Mouse (Mus musculus): ENCODE results near the gene Akap2. TPM values are rescaled to one million over a fixed set of nuclear protein-coding genes. Genes with fewer than 3 reads are reported as not detected.

The Akap2 gene
- polyA plus RNA-seq, 1 experiment from 2014 or later = 48.5 TPM

GRCm38 (mm10) chr4:57892001-57892586 lies 174.6 kb downstream of the Akap2 start:
- no peak for ATAC-seq (replicated peaks; ENCODE audit: insufficient number of reproducible peaks, insufficient read depth, low FRiP score, low read depth)
- Histone ChIP-seq H3K9ac (no peak overlapping the region), H3K4me1 (replicated peaks) (peaks cover 3% of the 10 kb centered on the region; the same call in 1 of the 2 replicates), H3K9me3 (replicated peaks) (no peaks in the 10 kb centered on the region), H3K36me3 (peaks cover 4% of the 10 kb centered on the region; the same call in 1 of the 2 replicates), H3K27ac (no peak overlapping the region), H3K4me3 (no peak overlapping the region), H3K4me2 (no peak overlapping the region), H3K27me3 (no peaks in the 10 kb centered on the region)
- WGBS = 88% methylated on average over 10 of the region's 10 CpGs

DNA sequence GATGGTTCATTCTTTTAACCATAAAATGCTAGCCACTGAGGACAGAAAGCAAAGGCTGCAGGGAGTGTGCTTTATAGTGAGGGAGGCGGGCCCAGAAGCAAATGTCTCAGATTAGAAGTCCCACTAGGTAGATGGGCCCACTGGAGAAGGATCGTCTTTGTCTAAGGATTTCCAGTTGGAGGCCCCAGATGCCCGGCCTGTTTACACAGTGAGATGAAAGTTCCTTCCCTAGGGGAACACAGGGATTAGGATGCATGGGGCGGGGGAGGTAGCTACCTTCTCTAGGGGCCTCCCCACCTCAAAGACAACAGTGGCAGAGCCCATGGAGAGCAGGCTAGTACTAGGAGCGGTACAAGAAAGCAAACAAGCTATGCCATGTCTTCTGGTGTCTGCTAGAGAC lies 177.7 kb downstream of the Akap2 start:
- Histone ChIP-seq H3K9ac (no peak overlapping the region), H3K27me3 (no peaks in the 10 kb centered on the region), H3K4me3 (no peak overlapping the region), H3K9me3 (replicated peaks) (no peaks in the 10 kb centered on the region), H3K36me3 (peaks cover 16% of the 10 kb centered on the region), H3K4me1 (replicated peaks) (no peaks in the 10 kb centered on the region), H3K4me2 (no peak overlapping the region), H3K27ac (no peak overlapping the region)
- no peak for ATAC-seq (replicated peaks; ENCODE audit: insufficient number of reproducible peaks, insufficient read depth, low FRiP score, low read depth)
- WGBS = 51% methylated on average over 5 of the region's 5 CpGs

DNA sequence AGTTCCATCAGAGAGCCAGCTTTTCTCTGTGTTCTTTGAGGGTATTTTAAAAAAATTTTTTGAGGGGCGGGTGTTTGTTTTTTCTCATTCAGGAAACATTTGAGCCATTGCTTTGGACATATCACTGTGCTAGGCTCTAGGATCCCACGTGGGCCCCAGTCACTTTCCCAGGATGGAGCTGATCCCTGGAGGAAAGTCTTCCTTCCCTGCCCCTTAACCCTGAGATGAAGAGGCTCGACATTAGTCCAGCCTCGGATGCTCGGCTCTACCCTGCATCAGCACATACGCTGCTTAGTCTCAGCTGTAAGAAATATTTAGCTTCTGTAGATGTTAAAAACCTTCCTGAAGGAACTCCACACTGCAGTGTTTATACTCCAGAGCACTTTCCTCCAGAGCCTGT lies 178.4 kb downstream of the Akap2 start:
- Histone ChIP-seq H3K4me2 (no peak overlapping the region), H3K27ac (no peak overlapping the region; the same call in 1 of the 2 replicates), H3K9me3 (replicated peaks) (no peaks in the 10 kb centered on the region), H3K27me3 (no peaks in the 10 kb centered on the region), H3K9ac (no peak overlapping the region), H3K4me1 (replicated peaks) (no peaks in the 10 kb centered on the region), H3K4me3 (no peak overlapping the region), H3K36me3 (peaks cover 16% of the 10 kb centered on the region)
- ATAC-seq (replicated peaks; ENCODE audit: insufficient number of reproducible peaks, insufficient read depth, low FRiP score, low read depth) = no peak
- WGBS = 60% methylated on average over 6 of the region's 6 CpGs

GRCm38 (mm10) chr4:57896631-57897030 lies 179.2 kb downstream of the Akap2 start:
- Histone ChIP-seq H3K27me3 (no peaks in the 10 kb centered on the region), H3K9me3 (replicated peaks) (no peaks in the 10 kb centered on the region), H3K36me3 (peaks cover 16% of the 10 kb centered on the region), H3K27ac (no peak overlapping the region), H3K4me1 (replicated peaks) (no peaks in the 10 kb centered on the region), H3K4me2 (no peak overlapping the region), H3K4me3 (no peak overlapping the region), H3K9ac (no peak overlapping the region)
- 86% methylated on average over 3 of the region's 3 CpGs for WGBS
- ATAC-seq (replicated peaks; ENCODE audit: insufficient number of reproducible peaks, insufficient read depth, low FRiP score, low read depth) = no peak

DNA sequence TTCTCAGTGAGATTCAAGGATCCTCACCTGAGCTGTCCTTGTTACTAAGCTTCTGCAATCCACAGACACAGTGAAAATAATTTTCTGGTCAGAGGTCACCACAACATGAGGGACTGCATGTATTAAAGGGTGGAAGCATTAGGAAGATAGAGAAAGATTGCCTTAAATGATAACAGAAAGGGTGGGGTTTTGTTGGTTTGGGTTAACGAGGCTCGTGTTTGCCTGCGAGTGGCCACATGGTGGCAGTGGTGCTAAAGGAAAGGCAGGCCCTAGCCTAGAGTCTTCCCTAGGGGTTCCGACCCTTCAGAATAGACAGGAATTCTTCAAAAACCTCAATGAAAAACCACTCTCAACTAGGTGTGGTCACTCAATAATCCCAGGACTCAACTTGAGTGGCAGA lies 183.8 kb downstream of the Akap2 start:
- Histone ChIP-seq H3K27ac (no peak overlapping the region), H3K4me1 (replicated peaks) (peaks cover 11% of the 10 kb centered on the region; the same call in 1 of the 2 replicates), H3K36me3 (peaks cover 12% of the 10 kb centered on the region), H3K9me3 (replicated peaks) (no peaks in the 10 kb centered on the region), H3K27me3 (0 out of 2 replicates have a peak, but pooled peaks cover 3% of the 10 kb centered on the region), H3K4me2 (no peak overlapping the region), H3K4me3 (no peak overlapping the region), H3K9ac (no peak overlapping the region)
- ATAC-seq (replicated peaks; ENCODE audit: insufficient number of reproducible peaks, insufficient read depth, low FRiP score, low read depth) = no peak
- 20% methylated on average over 4 of the region's 4 CpGs for WGBS

DNA sequence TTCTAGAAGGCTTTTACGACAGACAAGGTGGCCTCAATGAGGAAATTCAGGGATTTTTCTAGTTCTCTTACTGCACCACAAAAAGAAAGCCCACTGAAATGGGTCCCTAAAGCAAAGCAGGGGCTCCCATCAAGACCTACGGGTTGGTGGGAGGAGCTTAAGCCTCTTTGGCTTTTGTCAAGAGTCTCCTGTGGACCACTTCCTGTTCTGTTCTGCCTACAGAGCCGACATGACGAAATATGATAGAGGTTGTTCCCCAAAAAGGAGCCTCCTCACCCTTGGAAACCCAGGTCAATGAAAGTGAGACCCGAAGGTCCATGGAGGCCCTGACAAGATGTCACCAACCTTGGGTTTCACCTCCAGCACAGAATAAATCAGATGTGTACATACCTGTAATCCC lies 185.2 kb downstream of the Akap2 start:
- Histone ChIP-seq H3K4me1 (replicated peaks) (peaks cover 11% of the 10 kb centered on the region; the same call in 1 of the 2 replicates), H3K27ac (no peak overlapping the region), H3K9ac (no peak overlapping the region), H3K36me3 (peaks cover 6% of the 10 kb centered on the region), H3K4me3 (no peak overlapping the region), H3K4me2 (no peak overlapping the region), H3K9me3 (replicated peaks) (no peaks in the 10 kb centered on the region), H3K27me3 (0 out of 2 replicates have a peak, but pooled peaks cover 3% of the 10 kb centered on the region)
- WGBS = 72% methylated on average over 5 of the region's 5 CpGs
- ATAC-seq (replicated peaks; ENCODE audit: insufficient number of reproducible peaks, insufficient read depth, low FRiP score, low read depth) = no peak

DNA sequence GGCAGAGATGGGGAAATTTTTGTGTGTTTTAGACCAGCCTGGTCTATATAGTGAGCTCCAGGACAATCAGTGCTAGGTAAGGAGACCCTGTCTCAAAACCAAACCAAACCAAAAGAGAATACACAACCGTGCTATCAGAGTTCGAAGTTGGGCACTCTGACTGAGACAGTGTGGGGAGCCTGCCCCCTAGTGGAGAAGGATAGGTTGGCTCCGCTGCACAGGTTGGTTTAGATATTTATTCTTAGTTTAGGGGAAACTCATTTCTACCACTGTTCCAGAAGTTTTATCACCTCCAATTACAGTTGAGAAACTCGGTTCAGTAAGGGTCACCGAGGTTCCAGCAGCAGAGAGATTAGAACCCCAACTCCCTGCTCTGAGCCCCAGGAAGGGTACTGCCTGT lies 186.8 kb downstream of the Akap2 start:
- Histone ChIP-seq H3K4me2 (no peak overlapping the region), H3K9me3 (replicated peaks) (no peaks in the 10 kb centered on the region), H3K27me3 (0 out of 2 replicates have a peak, but pooled peaks cover 3% of the 10 kb centered on the region), H3K36me3 (no peaks in the 10 kb centered on the region), H3K4me1 (replicated peaks) (peaks cover 11% of the 10 kb centered on the region; the same call in 1 of the 2 replicates), H3K27ac (no peak overlapping the region), H3K9ac (no peak overlapping the region), H3K4me3 (no peak overlapping the region)
- ATAC-seq (replicated peaks; ENCODE audit: insufficient number of reproducible peaks, insufficient read depth, low FRiP score, low read depth) = no peak
- WGBS = 7% methylated on average over 5 of the region's 5 CpGs

- no peak overlapping the region for H3K9ac ChIP-seq
These were observed 187.2 kb downstream of the Akap2 start for GRCm38 (mm10) chr4:57904638-57905037.

GRCm38 (mm10) chr4:57906708-57907107 lies 189.3 kb downstream of the Akap2 start:
- Histone ChIP-seq H3K27ac (no peak overlapping the region), H3K4me2 (no peak overlapping the region), H3K27me3 (0 out of 2 replicates have a peak, but pooled peaks cover 3% of the 10 kb centered on the region), H3K4me1 (replicated peaks) (peaks cover 11% of the 10 kb centered on the region; the same call in 1 of the 2 replicates), H3K9ac (no peak overlapping the region), H3K36me3 (no peaks in the 10 kb centered on the region), H3K9me3 (replicated peaks) (no peaks in the 10 kb centered on the region), H3K4me3 (no peak overlapping the region)
- ATAC-seq (replicated peaks; ENCODE audit: insufficient number of reproducible peaks, insufficient read depth, low FRiP score, low read depth) = no peak
- 47% methylated on average over 2 of the region's 2 CpGs for WGBS

More at GRCm38 (mm10) chr4:57904638-57905037, 187.2 kb downstream of the Akap2 start:
- WGBS = 32% methylated on average over 9 of the region's 9 CpGs
- H3K27ac ChIP-seq = no peak overlapping the region
- H3K36me3 ChIP-seq = no peaks in the 10 kb centered on the region
- peak; percentile 39; the same call in 1 of the 2 replicates for ATAC-seq (replicated peaks; ENCODE audit: insufficient number of reproducible peaks, insufficient read depth, low FRiP score, low read depth)
- no peaks in the 10 kb centered on the region for H3K9me3 ChIP-seq (replicated peaks)
- no peak overlapping the region for H3K4me3 ChIP-seq
- peaks cover 11% of the 10 kb centered on the region; the same call in 1 of the 2 replicates for H3K4me1 ChIP-seq (replicated peaks)
- H3K4me2 ChIP-seq = no peak overlapping the region
- H3K27me3 ChIP-seq = 0 out of 2 replicates have a peak, but pooled peaks cover 3% of the 10 kb centered on the region

DNA sequence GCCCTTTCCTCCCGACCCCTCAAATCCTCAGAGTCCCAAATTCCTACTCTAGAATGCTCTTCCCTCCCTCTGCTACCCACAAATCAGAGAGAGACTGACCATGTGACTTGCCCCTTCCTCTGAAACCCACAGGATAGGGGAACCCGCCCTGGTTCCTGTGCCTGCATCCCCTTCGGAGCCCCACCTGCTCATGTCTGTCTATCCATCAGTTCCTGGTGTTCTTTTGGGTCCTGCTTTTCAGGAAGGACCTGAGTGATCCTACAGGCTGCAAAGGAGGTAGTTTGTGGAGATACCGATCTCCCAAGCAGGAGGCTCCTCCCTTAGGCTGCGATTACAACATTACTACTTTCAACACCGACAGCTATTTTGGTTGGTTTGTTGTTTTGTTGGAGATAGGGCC lies 191.4 kb downstream of the Akap2 start:
- 44% methylated on average over 6 of the region's 6 CpGs for WGBS

DNA sequence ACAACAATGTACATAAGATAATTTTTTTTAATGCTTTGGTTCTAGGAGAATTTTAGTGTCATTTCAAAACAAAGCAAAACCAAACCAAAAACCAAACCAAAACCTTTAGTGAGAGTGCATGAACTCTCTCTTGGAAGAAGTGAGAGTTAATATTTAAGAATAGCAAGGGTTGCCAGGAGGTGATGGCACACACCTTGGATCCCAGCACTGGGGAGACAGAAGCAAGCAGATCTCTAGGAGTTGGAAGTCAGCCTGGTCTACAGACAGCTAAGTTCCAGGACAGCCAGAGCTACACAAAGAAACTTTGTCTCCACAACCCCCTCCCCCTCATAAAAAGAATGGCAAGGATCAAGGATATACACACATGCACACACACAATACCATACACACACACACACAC lies 195.6 kb downstream of the Akap2 start:
- Histone ChIP-seq H3K36me3 (no peaks in the 10 kb centered on the region), H3K4me1 (replicated peaks) (peaks cover 21% of the 10 kb centered on the region), H3K9me3 (replicated peaks) (no peaks in the 10 kb centered on the region), H3K27ac (no peak overlapping the region), H3K4me2 (no peak overlapping the region), H3K27me3 (no peaks in the 10 kb centered on the region), H3K4me3 (no peak overlapping the region), H3K9ac (no peak overlapping the region)
- ATAC-seq (replicated peaks; ENCODE audit: insufficient number of reproducible peaks, insufficient read depth, low FRiP score, low read depth) = no peak

More for the DNA sequence above, 191.4 kb downstream of the Akap2 start:
- H3K9me3 ChIP-seq (replicated peaks) = no peaks in the 10 kb centered on the region
- no peak overlapping the region for H3K4me3 ChIP-seq
- no peak overlapping the region for H3K4me2 ChIP-seq
- H3K36me3 ChIP-seq = no peaks in the 10 kb centered on the region
- no peak overlapping the region for H3K9ac ChIP-seq
- H3K27ac ChIP-seq = no peak overlapping the region
- H3K27me3 ChIP-seq = 0 out of 2 replicates have a peak, but pooled peaks cover 3% of the 10 kb centered on the region
- ATAC-seq (replicated peaks; ENCODE audit: insufficient number of reproducible peaks, insufficient read depth, low FRiP score, low read depth) = no peak
- peaks cover 10% of the 10 kb centered on the region; the same call in 1 of the 2 replicates for H3K4me1 ChIP-seq (replicated peaks)
